Mouse (Mus musculus) intestine, postnatal 0 days (tissue): ENCODE data around the gene Zkscan17. TPM values are rescaled to one million over a fixed set of nuclear protein-coding genes. Genes with fewer than 3 reads are reported as not detected.
A peak's percentile ranks its signal among the peaks of the same experiment; 100 is the strongest.

Source experiments
- ATAC-seq: fragments of 200-750 bp; cut with Nextera tagmentation; 2 replicates; pipeline ENCODE4 v1.8.0; 2017; ENCODE audit warnings: mild to moderate bottlenecking, moderate TSS enrichment, moderate library complexity
- H3K27ac ChIP-seq: fragments of 300-500 bp; sonication (generic); 2 replicates; pipeline ENCODE4 v1.5.1; 2014; ENCODE audit warnings: mild to moderate bottlenecking, low read depth, low read length, moderate library complexity
- H3K27me3 ChIP-seq: fragments of 300-500 bp; sonication (generic); replicated peaks from 2 replicates; pipeline ENCODE4 v1.6.1; 2014; ENCODE audit warnings: low read length, mixed read lengths; ENCODE audit not compliant: control insufficient read depth, insufficient read depth
- H3K36me3 ChIP-seq: fragments of 300-500 bp; sonication (generic); 2 replicates; pipeline ENCODE4 v1.6.1; 2014; ENCODE audit warnings: mild to moderate bottlenecking, moderate library complexity; ENCODE audit not compliant: control insufficient read depth, insufficient read depth
- H3K4me1 ChIP-seq: fragments of 300-500 bp; sonication (generic); replicated peaks from 2 replicates; pipeline ENCODE4 v1.6.1; 2014; ENCODE audit warnings: antibody characterized with exemption, low read length, mixed read lengths; ENCODE audit not compliant: control insufficient read depth, insufficient read depth
- H3K4me2 ChIP-seq: fragments of 300-500 bp; sonication (generic); replicated peaks from 2 replicates; pipeline ENCODE4 v1.6.1; 2014; ENCODE audit warnings: low read depth, mild to moderate bottlenecking, moderate library complexity
- H3K4me3 ChIP-seq: fragments of 300-500 bp; sonication (generic); 2 replicates; pipeline ENCODE4 v1.5.1; 2014; ENCODE audit warnings: low read depth, low read length
- H3K9ac ChIP-seq: fragments of 300-500 bp; sonication (generic); 2 replicates; pipeline ENCODE4 v1.6.1; 2014; ENCODE audit warnings: mild to moderate bottlenecking, low read depth, low read length
- H3K9me3 ChIP-seq: fragments of 300-500 bp; sonication (generic); 2 replicates; pipeline ENCODE4 v1.6.1; 2016; ENCODE audit warnings: mixed run types; ENCODE audit not compliant: control insufficient read depth
- CTCF ChIP-seq: sonication (generic); IDR thresholded peaks from 2 replicates; pipeline ENCODE4 v1.5.1; 2016; ENCODE audit warnings: low read depth, mild to moderate bottlenecking, control low read depth, antibody characterized with exemption, moderate library complexity
- WGBS: fragments of 180-500 bp; shearing (Covaris S2); extraction: QIAGEN DNeasy Blood & Tissue Kit; methylation state at CpG from one replicate; pipeline ENCODE4 v1.1.7; 2014; 5-methylcytosine and 5-hydroxymethylcytosine counted together
- polyA plus RNA-seq: library from polyadenylated mRNA; unstranded; fragments of >200 nt; fragmentation: Nextera tagmentation; extraction: Ambion mirVana; gene quantifications from 2 replicates; pipeline ENCODE4 v1.2.1, GENCODE M21; 2015

The Zkscan17 gene
- polyA plus RNA-seq, 1 experiment from 2014 or later: 6.2 TPM

DNA sequence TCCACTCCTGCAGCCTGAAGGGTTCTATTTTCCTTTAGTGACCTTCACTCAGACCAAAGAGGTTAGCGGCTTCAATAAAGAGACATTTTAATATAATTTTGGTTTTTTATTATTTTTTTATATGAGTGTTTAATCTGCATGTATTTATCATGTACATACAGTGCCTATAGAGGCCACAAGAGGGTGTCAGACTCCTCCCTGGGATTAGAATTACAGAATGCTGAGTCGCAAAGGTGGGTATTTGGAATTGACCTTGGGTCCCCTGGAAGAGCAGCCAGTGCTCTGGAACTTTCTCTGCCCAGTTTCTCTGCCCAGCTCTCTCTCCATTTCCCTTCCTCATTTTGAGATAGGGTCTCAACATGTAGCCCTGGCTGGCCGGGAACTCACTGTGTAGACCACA, 13.0 kb downstream of the Zkscan17 start:
- Histone ChIP-seq H3K27ac (no peak overlapping the region), H3K4me1 (no peaks in the 10 kb centered on the region), H3K9me3 (no peaks in the 10 kb centered on the region), H3K27me3 (no peaks in the 10 kb centered on the region), H3K9ac (no peak overlapping the region), H3K36me3 (no peaks in the 10 kb centered on the region; the same call in 1 of the 2 replicates), H3K4me3 (no peak overlapping the region), H3K4me2 (no peak overlapping the region)
- ATAC-seq: no peak
- TF ChIP-seq CTCF: peak; percentile 48
- WGBS: 78% methylated on average over 3 of the region's 3 CpGs

DNA sequence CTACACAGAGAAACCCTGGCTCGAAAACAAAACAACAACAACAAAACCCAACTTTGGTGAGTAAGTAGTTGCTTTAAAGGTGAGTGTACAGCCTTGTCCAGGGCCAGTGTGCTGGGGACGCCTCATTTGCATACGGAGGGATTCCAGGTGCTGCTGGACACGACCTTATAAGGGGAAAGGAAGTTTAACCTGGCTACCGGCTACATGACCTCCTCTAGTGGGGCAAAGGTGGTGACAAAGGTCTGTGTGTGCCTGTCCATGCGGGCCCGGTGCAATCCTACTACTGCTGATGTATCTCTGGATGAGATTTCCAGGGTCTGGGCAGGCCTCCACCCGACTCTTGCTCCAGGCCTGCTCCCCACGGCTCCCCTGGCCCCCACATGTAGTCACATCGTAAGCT, 13.8 kb downstream of the Zkscan17 start:
- no peak overlapping the region for H3K27ac ChIP-seq
- TF ChIP-seq CTCF: no peak
- no peaks in the 10 kb centered on the region; the same call in 1 of the 2 replicates for H3K36me3 ChIP-seq

DNA sequence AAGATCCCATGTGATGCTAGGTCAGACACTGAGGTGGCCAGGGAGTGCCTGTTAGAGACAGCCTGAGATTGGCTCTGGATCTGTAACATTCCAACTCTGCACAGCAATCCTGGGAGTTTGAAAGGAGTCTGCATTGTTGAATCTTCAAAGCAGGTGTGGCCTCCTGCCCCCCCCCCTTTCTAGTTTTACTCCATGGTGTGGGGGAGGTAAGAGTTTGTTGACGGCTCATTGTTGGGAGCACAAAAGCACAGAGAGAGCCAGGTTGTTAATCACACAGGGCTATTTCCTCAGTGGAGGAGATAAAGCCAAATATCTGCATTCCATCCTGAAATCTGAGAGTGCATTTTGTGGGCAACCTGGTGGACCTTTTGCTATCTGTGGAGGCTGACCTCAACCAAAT, 15.0 kb downstream of the Zkscan17 start:
- no peak for TF ChIP-seq CTCF
- no peaks in the 10 kb centered on the region for H3K27me3 ChIP-seq
- H3K4me2 ChIP-seq: no peak overlapping the region
- H3K4me1 ChIP-seq: no peaks in the 10 kb centered on the region
- no peaks in the 10 kb centered on the region for H3K9me3 ChIP-seq
- H3K4me3 ChIP-seq: no peak overlapping the region
- no peak overlapping the region for H3K27ac ChIP-seq
- WGBS: 86% methylated on average over 1 of the region's 1 CpGs
- no peak for ATAC-seq
- no peak overlapping the region for H3K9ac ChIP-seq
- no peaks in the 10 kb centered on the region; the same call in 1 of the 2 replicates for H3K36me3 ChIP-seq

More for the DNA sequence above, 13.8 kb downstream of the Zkscan17 start:
- no peak for ATAC-seq
- Histone ChIP-seq H3K27me3 (no peaks in the 10 kb centered on the region), H3K4me2 (no peak overlapping the region), H3K9ac (no peak overlapping the region), H3K9me3 (no peaks in the 10 kb centered on the region), H3K4me1 (no peaks in the 10 kb centered on the region), H3K4me3 (no peak overlapping the region)
- 81% methylated on average over 10 of the region's 10 CpGs for whole genome bisulfite sequencing

- Histone ChIP-seq H3K27me3 (no peaks in the 10 kb centered on the region), H3K36me3 (peaks cover 20% of the 10 kb centered on the region), H3K4me1 (no peaks in the 10 kb centered on the region), H3K9ac (peak overlapping the region; percentile 82), H3K27ac (peak overlapping the region; percentile 89), H3K9me3 (no peaks in the 10 kb centered on the region), H3K4me3 (peak overlapping the region; percentile 68), H3K4me2 (peak overlapping the region; percentile 88)
- 4% methylated on average over 14 of the region's 14 CpGs for WGBS
- TF ChIP-seq CTCF: no peak
- peak; percentile 5; the same call in 1 of the 2 replicates for ATAC-seq
Measured at GRCm38 (mm10) chr11:59506713-59507074, 19.9 kb downstream of the Zkscan17 start.

- H3K4me2 ChIP-seq: peak overlapping the region; percentile 88
- H3K36me3 ChIP-seq: peaks cover 25% of the 10 kb centered on the region
- H3K9ac ChIP-seq: peak overlapping the region; percentile 82
- no peaks in the 10 kb centered on the region for H3K27me3 ChIP-seq
- H3K4me1 ChIP-seq: no peaks in the 10 kb centered on the region
- peak overlapping the region; percentile 68 for H3K4me3 ChIP-seq
- under 1% methylated on average over 69 of the region's 71 CpGs for WGBS
- peak; percentile 85 for ATAC-seq
- no peaks in the 10 kb centered on the region for H3K9me3 ChIP-seq
- TF ChIP-seq CTCF: no peak
- H3K27ac ChIP-seq: peak overlapping the region; percentile 89
Measured at GRCm38 (mm10) chr11:59505839-59506712, 20.5 kb downstream of the Zkscan17 start.

DNA sequence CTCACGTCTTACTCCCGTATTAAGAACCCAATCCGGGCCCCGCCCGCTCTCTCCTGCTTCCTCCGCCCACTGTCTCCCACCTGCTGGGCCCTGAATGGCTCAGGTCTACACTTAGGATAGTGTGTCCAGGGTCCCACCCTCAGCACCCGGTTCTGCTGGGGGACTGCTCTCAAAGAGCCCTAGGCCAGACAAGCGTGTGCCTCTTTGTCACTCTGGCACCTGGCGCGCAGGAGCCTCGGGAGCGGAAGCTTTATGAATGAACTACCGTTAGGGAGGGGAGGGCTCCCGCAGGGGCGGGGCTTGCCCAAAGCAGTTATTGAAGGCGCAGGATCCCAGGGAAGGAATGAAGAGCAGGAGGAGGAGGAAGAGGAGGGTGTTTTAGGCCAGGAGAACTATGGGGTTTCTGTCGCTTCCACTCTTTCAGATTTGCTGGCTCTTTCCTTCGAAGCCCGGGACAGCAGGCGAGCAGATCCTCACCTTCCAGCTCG, 21.2 kb downstream of the Zkscan17 start:
- no peak for TF ChIP-seq CTCF
- peak overlapping the region; percentile 68 for H3K4me3 ChIP-seq
- under 1% methylated on average over 21 of the region's 21 CpGs for WGBS
- ATAC-seq: peak; percentile 57
- H3K4me1 ChIP-seq: no peaks in the 10 kb centered on the region
- peak overlapping the region; percentile 88 for H3K4me2 ChIP-seq
- H3K9me3 ChIP-seq: no peaks in the 10 kb centered on the region
- peaks cover 32% of the 10 kb centered on the region for H3K36me3 ChIP-seq
- H3K27me3 ChIP-seq: no peaks in the 10 kb centered on the region
- H3K9ac ChIP-seq: peak overlapping the region; percentile 82
- H3K27ac ChIP-seq: peak overlapping the region; percentile 61; the same call in 1 of the 2 replicates
